Mouse (Mus musculus) spleen, adult 2 months (tissue): ENCODE data around the gene Hoxa3.

ENCODE experiments used
- CTCF ChIP-seq: fragments of 200-500 bp; IDR thresholded peaks from 2 replicates; pipeline ENCODE4 v1.5.1; 2011; ENCODE audit warnings: mild to moderate bottlenecking, inconsistent platforms; ENCODE audit not compliant: insufficient read depth, insufficient read length, insufficient replicate concordance; ENCODE audit errors: extremely low read depth
- POLR2A ChIP-seq: fragments of 200-500 bp; IDR thresholded peaks from 2 replicates; pipeline ENCODE4 v1.6.1; 2011; ENCODE audit warnings: low read depth, low read length, inconsistent platforms

GRCm38 (mm10) chr6:52252016-52252774 lies 39.1 kb upstream of the Hoxa3 start:
- TF ChIP-seq CTCF (no peak), POLR2A (no peak)
